Mouse (Mus musculus) testis, adult 2 months (tissue): ENCODE measurements around the gene St6galnac3.

Experiments used
- CTCF ChIP-seq: fragments of 200-500 bp; IDR thresholded peaks from 2 replicates; pipeline ENCODE4 v1.5.1; 2012; ENCODE audit warnings: low read depth, mild to moderate bottlenecking, inconsistent platforms, low read length, moderate library complexity; ENCODE audit not compliant: control insufficient read depth, insufficient read depth, insufficient replicate concordance
- POLR2A ChIP-seq: fragments of 200-500 bp; IDR thresholded peaks from 2 replicates; pipeline ENCODE4 v1.6.1; 2012; ENCODE audit warnings: low read depth, mild to moderate bottlenecking, inconsistent platforms, low read length, moderate library complexity; ENCODE audit not compliant: control insufficient read depth

- no peak for TF ChIP-seq CTCF
- no peak for TF ChIP-seq POLR2A
Observed at GRCm38 (mm10) chr3:153720296-153720695, 4.7 kb downstream of the St6galnac3 start.
